Mouse (Mus musculus) liver, postnatal 0 days (tissue): ENCODE measurements around the gene Slc25a53. TPM values are rescaled to one million over a fixed set of nuclear protein-coding genes. Genes with fewer than 3 reads are reported as not detected.

Source experiments
- ATAC-seq: fragments of 200-750 bp; cut with Nextera tagmentation; 2 replicates; pipeline ENCODE4 v1.8.0; 2017; ENCODE audit warnings: mild to moderate bottlenecking, moderate library complexity
- DNase-seq: peaks from one replicate; pipeline ENCODE4 v3.0.0-alpha.2; 2016
- H3K27ac ChIP-seq: fragments of 300-500 bp; sonication (generic); 2 replicates; pipeline ENCODE4 v1.5.1; 2014; ENCODE audit warnings: antibody characterized with exemption, moderate library complexity, mild to moderate bottlenecking, low read depth
- H3K27me3 ChIP-seq: fragments of 300-500 bp; sonication (generic); 2 replicates; pipeline ENCODE4 v1.6.1; 2014; ENCODE audit warnings: low read length, control low read depth, mixed read lengths; ENCODE audit not compliant: insufficient read depth
- H3K36me3 ChIP-seq: fragments of 300-500 bp; sonication (generic); replicated peaks from 2 replicates; pipeline ENCODE4 v1.6.1; 2014; ENCODE audit warnings: mild to moderate bottlenecking, control low read depth, low read length, moderate library complexity, mixed read lengths; ENCODE audit not compliant: insufficient read depth
- H3K4me1 ChIP-seq: fragments of 300-500 bp; sonication (generic); 2 replicates; pipeline ENCODE4 v1.6.1; 2014; ENCODE audit warnings: antibody characterized with exemption, mild to moderate bottlenecking, control low read depth; ENCODE audit not compliant: insufficient read depth
- H3K4me2 ChIP-seq: fragments of 300-500 bp; sonication (generic); 2 replicates; pipeline ENCODE4 v1.6.1; 2014; ENCODE audit warnings: low read depth, mild to moderate bottlenecking, low read length, moderate library complexity, mixed read lengths
- H3K4me3 ChIP-seq: fragments of 300-500 bp; sonication (generic); 2 replicates; pipeline ENCODE4 v1.5.1; 2014; ENCODE audit warnings: low read depth, low read length
- H3K9ac ChIP-seq: fragments of 300-500 bp; sonication (generic); replicated peaks from 2 replicates; pipeline ENCODE4 v1.6.1; 2014; ENCODE audit warnings: mild to moderate bottlenecking, moderate library complexity
- H3K9me3 ChIP-seq: fragments of 300-500 bp; sonication (generic); 2 replicates; pipeline ENCODE4 v1.6.1; 2016; ENCODE audit warnings: mild to moderate bottlenecking, control low read depth, low read length, mixed read lengths
- CTCF ChIP-seq: sonication (generic); IDR thresholded peaks from 2 replicates; pipeline ENCODE4 v1.5.1; 2016; ENCODE audit warnings: antibody characterized with exemption, low read depth
- EP300 ChIP-seq: IDR thresholded peaks from 2 replicates; pipeline ENCODE4 v1.6.1; 2016; ENCODE audit warnings: antibody characterized with exemption, low read depth, mild to moderate bottlenecking
- WGBS: fragments of 180-500 bp; shearing (Covaris S2); extraction: QIAGEN DNeasy Blood & Tissue Kit; methylation state at CpG from one replicate; pipeline ENCODE4 v1.1.7; 2014; ENCODE audit not compliant: insufficient replicate concordance; 5-methylcytosine and 5-hydroxymethylcytosine counted together
- polyA plus RNA-seq: library from polyadenylated mRNA; unstranded; fragments of >200 nt; fragmentation: Nextera tagmentation; extraction: Ambion mirVana; gene quantifications from 2 replicates; pipeline ENCODE4 v1.2.1, GENCODE M21; 2015

The Slc25a53 gene
- 2.0 and 2.5 TPM in 2 replicates for polyA plus RNA-seq

GRCm38 (mm10) chrX:137038000-137038483, at the start of gene Slc25a53:
Gene Slc25a53 (minus strand): TSS chrX:137038302.
- Histone ChIP-seq H3K4me3 (peak within 1 kb of the TSS; percentile 68), H3K27ac (peak within 1 kb of the TSS; percentile 89), H3K4me2 (peak within 1 kb of the TSS; percentile 68), H3K9me3 (no peaks in the 10 kb centered on the region), H3K4me1 (peaks cover 3% of the 10 kb centered on the region; the same call in 1 of the 2 replicates), H3K27me3 (no peaks in the 10 kb centered on the region), H3K9ac (peak within 1 kb of the TSS; percentile 72), H3K36me3 (no peaks in the 10 kb centered on the region)
- DNase-seq (peak; percentile 83), ATAC-seq (peak; percentile 94)
- no peak for TF ChIP-seq EP300
- no peak for TF ChIP-seq CTCF
- 34% methylated on average over 30 of the region's 31 CpGs for WGBS

GRCm38 (mm10) chrX:137063202-137063601, 25.1 kb upstream of the Slc25a53 start:
- no peak for TF ChIP-seq EP300
- TF ChIP-seq CTCF = no peak
- ATAC-seq = no peak
- Histone ChIP-seq H3K4me2 (no peak overlapping the region), H3K27me3 (no peaks in the 10 kb centered on the region), H3K4me3 (no peak overlapping the region), H3K9ac (no peak overlapping the region), H3K27ac (no peak overlapping the region), H3K4me1 (no peaks in the 10 kb centered on the region), H3K36me3 (no peaks in the 10 kb centered on the region; the same call in 1 of the 2 replicates), H3K9me3 (no peaks in the 10 kb centered on the region)
- DNase-seq = no peak
- 84% methylated on average over 9 of the region's 9 CpGs for WGBS

- H3K4me1 ChIP-seq = no peaks in the 10 kb centered on the region; the same call in 1 of the 2 replicates
- peak within 1 kb of the TSS; percentile 66 for H3K4me3 ChIP-seq
- no peaks in the 10 kb centered on the region for H3K36me3 ChIP-seq
- peak within 1 kb of the TSS; percentile 81 for H3K4me2 ChIP-seq
- H3K27ac ChIP-seq = no peak within 1 kb of the TSS
- ATAC-seq = peak; percentile 95
- H3K9me3 ChIP-seq = no peaks in the 10 kb centered on the region
- peak; percentile 82 for DNase-seq
- peak within 1 kb of the TSS; percentile 68 for H3K9ac ChIP-seq
- WGBS = 22% methylated on average over 38 of the region's 62 CpGs
- no peak for TF ChIP-seq EP300
- TF ChIP-seq CTCF = peak; percentile 58
- H3K27me3 ChIP-seq = no peaks in the 10 kb centered on the region
Observed at GRCm38 (mm10) chrX:137049425-137050225, 11.5 kb upstream of the Slc25a53 start, which contains the start of gene Fam199x. Gene Fam199x (plus strand): TSS chrX:137049594.

GRCm38 (mm10) chrX:137049060-137049424, 10.9 kb upstream of the Slc25a53 start:
- peak overlapping the region; percentile 66 for H3K4me3 ChIP-seq
- peak overlapping the region; percentile 68 for H3K9ac ChIP-seq
- H3K27ac ChIP-seq = no peak overlapping the region
- H3K27me3 ChIP-seq = no peaks in the 10 kb centered on the region
- ATAC-seq = peak; percentile 28
- no peaks in the 10 kb centered on the region; the same call in 1 of the 2 replicates for H3K4me1 ChIP-seq
- no peaks in the 10 kb centered on the region for H3K9me3 ChIP-seq
- 33% methylated on average over 6 of the region's 11 CpGs for WGBS
- DNase-seq = no peak
- peak overlapping the region; percentile 81 for H3K4me2 ChIP-seq
- TF ChIP-seq EP300 = no peak
- no peak for TF ChIP-seq CTCF
- H3K36me3 ChIP-seq = no peaks in the 10 kb centered on the region

GRCm38 (mm10) chrX:137038502-137038901, 400 bp upstream of the Slc25a53 start:
- WGBS = 39% methylated on average over 7 of the region's 7 CpGs
- TF ChIP-seq EP300 = no peak
- TF ChIP-seq CTCF = no peak
- Histone ChIP-seq H3K4me2 (peak overlapping the region; percentile 68), H3K9ac (peak overlapping the region; percentile 72), H3K4me3 (peak overlapping the region; percentile 68), H3K27me3 (no peaks in the 10 kb centered on the region), H3K36me3 (no peaks in the 10 kb centered on the region), H3K9me3 (no peaks in the 10 kb centered on the region), H3K4me1 (peaks cover 3% of the 10 kb centered on the region; the same call in 1 of the 2 replicates), H3K27ac (peak overlapping the region; percentile 89)
- no peak for DNase-seq
- peak; percentile 15; the same call in 1 of the 2 replicates for ATAC-seq

GRCm38 (mm10) chrX:137037470-137037999, 567 bp downstream of the Slc25a53 start:
- no peaks in the 10 kb centered on the region for H3K36me3 ChIP-seq
- no peaks in the 10 kb centered on the region for H3K9me3 ChIP-seq
- H3K4me2 ChIP-seq = peak overlapping the region; percentile 68
- DNase-seq (no peak), ATAC-seq (peak; percentile 47; the same call in 1 of the 2 replicates)
- peaks cover 3% of the 10 kb centered on the region; the same call in 1 of the 2 replicates for H3K4me1 ChIP-seq
- TF ChIP-seq EP300 (no peak), CTCF (no peak)
- 18% methylated on average over 12 of the region's 12 CpGs for WGBS
- no peaks in the 10 kb centered on the region for H3K27me3 ChIP-seq
- H3K27ac ChIP-seq = peak overlapping the region; percentile 89; the same call in 1 of the 2 replicates
- H3K4me3 ChIP-seq = peak overlapping the region; percentile 68
- peak overlapping the region; percentile 72 for H3K9ac ChIP-seq
